Mouse (Mus musculus): ENCODE results near the gene Gucd1. TPM values are rescaled to one million over a fixed set of nuclear protein-coding genes. Genes with fewer than 3 reads are reported as not detected.

Gucd1 gene
- polyA plus RNA-seq, 2 experiments: 34.0 to 39.2 TPM

GRCm38 (mm10) chr10:75301195-75301806 is 216.5 kb downstream of the Gucd1 start:
- peaks cover 52% of the 10 kb centered on the region for H3K36me3 ChIP-seq (ENCODE audit: control insufficient read depth, insufficient read depth, low read length)
- DNase-seq (ENCODE audit: low spot score): no peak
- WGBS: 89% methylated on average over 12 of the region's 12 CpGs

More at GRCm38 (mm10) chr10:75301195-75301806, 216.5 kb downstream of the Gucd1 start:
- no peak for TF ChIP-seq POLR2A (IDR thresholded peaks at IDR 0.05; ENCODE audit: borderline replicate concordance, extremely low read depth, insufficient read depth, insufficient read length)
- no peaks in the 10 kb centered on the region for H3K4me1 ChIP-seq (ENCODE audit: control insufficient read depth, insufficient read depth, low read length)
- no peak overlapping the region for H3K4me2 ChIP-seq (replicated peaks; ENCODE audit: low read depth, low read length, severe bottlenecking)
- H3K9ac ChIP-seq (ENCODE audit: low read depth, low read length, severe bottlenecking): no peak overlapping the region
- no peak for ATAC-seq (ENCODE audit: low FRiP score, low read depth)
- H3K27ac ChIP-seq (replicated peaks; ENCODE audit: low read depth, low read length): no peak overlapping the region
- no peaks in the 10 kb centered on the region for H3K9me3 ChIP-seq (ENCODE audit: control insufficient read depth, low read length)
- no peaks in the 10 kb centered on the region for H3K27me3 ChIP-seq (ENCODE audit: control insufficient read depth, insufficient read depth, low read length)
- H3K4me3 ChIP-seq (replicated peaks; ENCODE audit: low read length): no peak overlapping the region

Other genes with a start within 250 kb of the Gucd1 start
- gene Adora2a, start 201.1 kb downstream of the Gucd1 start, polyA plus RNA-seq (2012; rRNA removed): 4.7 and 6.4 TPM in 2 replicates
- gene Adora2a, start 201.1 kb downstream of the Gucd1 start, polyA plus RNA-seq (2014; fragmentation: Nextera tagmentation; extraction: Ambion mirVana): 3.3 and 4.2 TPM in 2 replicates
- 0.38 and 0.55 TPM in 2 replicates for gene Upb1, start 116.9 kb downstream of the Gucd1 start, polyA plus RNA-seq (2012; rRNA removed)
- gene Upb1, start 116.9 kb downstream of the Gucd1 start, polyA plus RNA-seq (2014; fragmentation: Nextera tagmentation; extraction: Ambion mirVana): 0.84 and 1.4 TPM in 2 replicates
- gene Snrpd3, start 421 bp downstream of the Gucd1 start, polyA plus RNA-seq (2012; rRNA removed): 49.3 and 121 TPM in 2 replicates
- gene Snrpd3, start 421 bp downstream of the Gucd1 start, polyA plus RNA-seq (2014; fragmentation: Nextera tagmentation; extraction: Ambion mirVana): 171 and 173 TPM in 2 replicates
- gene Lrrc75b, start 42.4 kb upstream of the Gucd1 start, polyA plus RNA-seq (2012; rRNA removed): 3.2 and 3.3 TPM in 2 replicates
- gene Lrrc75b, start 42.4 kb upstream of the Gucd1 start, polyA plus RNA-seq (2014; fragmentation: Nextera tagmentation; extraction: Ambion mirVana): 2.5 and 3.2 TPM in 2 replicates
- 1.3 TPM in 2 replicates for gene Ggt1, start 43.6 kb upstream of the Gucd1 start, polyA plus RNA-seq (2012; rRNA removed)
- gene Ggt1, start 43.6 kb upstream of the Gucd1 start, polyA plus RNA-seq (2014; fragmentation: Nextera tagmentation; extraction: Ambion mirVana): 0.34 and 1.1 TPM in 2 replicates
- gene Ggt5, start 71.4 kb upstream of the Gucd1 start, polyA plus RNA-seq (2012; rRNA removed): 7.5 and 9.2 TPM in 2 replicates
- gene Ggt5, start 71.4 kb upstream of the Gucd1 start, polyA plus RNA-seq (2014; fragmentation: Nextera tagmentation; extraction: Ambion mirVana): 1.1 and 1.4 TPM in 2 replicates
- 5.3 and 5.9 TPM in 2 replicates for gene Susd2, start 126.0 kb upstream of the Gucd1 start, polyA plus RNA-seq (2012; rRNA removed)
- gene Susd2, start 126.0 kb upstream of the Gucd1 start, polyA plus RNA-seq (2014; fragmentation: Nextera tagmentation; extraction: Ambion mirVana): 5.2 and 6.3 TPM in 2 replicates
- 42.6 and 51.6 TPM in 2 replicates for gene Cabin1, start 246.4 kb upstream of the Gucd1 start, polyA plus RNA-seq (2012; rRNA removed)
- gene Cabin1, start 246.4 kb upstream of the Gucd1 start, polyA plus RNA-seq (2014; fragmentation: Nextera tagmentation; extraction: Ambion mirVana): 32.3 and 33.4 TPM in 2 replicates

All from limb, embryonic 14.5 days (tissue).